Mouse (Mus musculus) E14TG2a.4 (cell line): ENCODE measurements around the gene Mrpl34.

Source experiments
- CTCF ChIP-seq: conservative IDR thresholded peaks from 2 replicates; pipeline ENCODE4 v1.5.1; 2014; ENCODE audit warnings: low read length
- NANOG ChIP-seq: IDR thresholded peaks from 2 replicates; pipeline ENCODE4 v1.6.1; 2014; ENCODE audit warnings: borderline replicate concordance, low read length, mixed read lengths
- POU5F1 ChIP-seq: IDR thresholded peaks from 2 replicates; pipeline ENCODE4 v1.6.1; 2014; ENCODE audit warnings: low read length, borderline replicate concordance

GRCm38 (mm10) chr8:71452669-71453068 lies 12.1 kb upstream of the Mrpl34 start:
- TF ChIP-seq CTCF (no peak), POU5F1 (no peak), NANOG (no peak)
